Mouse (Mus musculus): ENCODE data around the gene Mastl. TPM values are rescaled to one million over a fixed set of nuclear protein-coding genes. Genes with fewer than 3 reads are reported as not detected.

The Mastl gene
- total and polyA plus RNA-seq, 3 experiments: 8.1 to 14.8 (median 10.7) TPM

DNA sequence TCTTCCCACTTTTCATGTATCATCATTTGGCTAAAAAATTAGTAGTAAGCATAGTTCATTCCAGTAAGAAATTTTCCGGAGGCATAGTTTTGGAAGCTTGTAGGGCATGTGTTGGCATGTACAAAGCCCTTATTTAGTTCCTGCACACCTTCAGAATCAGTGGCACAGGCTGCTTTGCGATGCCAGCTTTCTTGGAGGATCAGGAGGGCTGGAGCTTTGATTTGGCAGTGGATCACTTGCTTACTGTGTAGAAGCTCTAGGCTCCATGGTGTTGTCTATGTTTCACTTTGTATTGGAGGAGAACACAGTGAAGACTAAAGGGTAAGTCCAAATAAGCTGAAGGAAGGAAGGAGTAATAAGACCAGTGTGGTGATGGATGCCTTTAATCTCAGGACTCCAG lies 85.3 kb downstream of the Mastl start:
- H3K4me1 ChIP-seq (ENCODE audit: control insufficient read depth in 1 of 2, insufficient read depth in 2 of 2): peaks cover 3 to 8% of the 10 kb centered on the region in 2 experiments; a peak in 3 of 4 replicates
- peaks cover 13 to 24% of the 10 kb centered on the region in 2 experiments for H3K36me3 ChIP-seq (replicated peaks in 1 of 2; ENCODE audit: control insufficient read depth in 1 of 2, insufficient read depth in 1 of 2, low read length in 1 of 2)
- no peak overlapping the region for H3K27ac ChIP-seq (ENCODE audit: insufficient read depth, low read depth)
- no peaks in the 10 kb centered on the region for H3K9me3 ChIP-seq (replicated peaks; ENCODE audit: low read length)
- peak overlapping the region in 1 of 3 experiments; percentile 15 for H3K4me3 ChIP-seq (replicated peaks in 1 of 3; ENCODE audit: low read depth in 2 of 3, low read length in 2 of 3, poor library complexity in 1 of 3)
- in situ Hi-C loops (cut with MboI; ENCODE audit: low pct_ligation_motif_present, low pct_unique_long_range_greater_than_20kb, low sequenced_read_pairs) (no loop called here), dilution Hi-C loops (cut with MboI; ENCODE audit: extremely low pct_ligation_motif_present, extremely low pct_unique_long_range_greater_than_20kb, low sequenced_read_pairs) (no loop called here)
- no peaks in the 10 kb centered on the region for H3K27me3 ChIP-seq (replicated peaks)
- TF ChIP-seq ZKSCAN1 (IDR thresholded peaks at IDR 0.05; ENCODE audit: borderline replicate concordance, low read depth, low read length): no peak
- no peak for TF ChIP-seq KAT2A (IDR thresholded peaks at IDR 0.05; ENCODE audit: insufficient replicate concordance, low read length)
- no peak for TF ChIP-seq EP300 (IDR thresholded peaks at IDR 0.05; ENCODE audit: low read length)
- TF ChIP-seq MEF2A (IDR thresholded peaks at IDR 0.05; ENCODE audit: borderline replicate concordance, low read depth, low read length): no peak
- TF ChIP-seq SIN3A (IDR thresholded peaks at IDR 0.05; ENCODE audit: low read length): no peak
- no peak for TF ChIP-seq MAFK (IDR thresholded peaks at IDR 0.05; ENCODE audit: insufficient replicate concordance, low read length)
- no peak for TF ChIP-seq JUND (conservative IDR thresholded peaks at IDR 0.05; ENCODE audit: low read depth, low read length)
- no peak for TF ChIP-seq NELFE (IDR thresholded peaks at IDR 0.05; ENCODE audit: low read depth, low read length)
- no peak for TF ChIP-seq POLR2A (IDR thresholded peaks at IDR 0.05; ENCODE audit: low read depth, low read length)
- no peak for TF ChIP-seq CHD1 (IDR thresholded peaks at IDR 0.05; ENCODE audit: low read depth, low read length)
- no peak for TF ChIP-seq ZMIZ1 (IDR thresholded peaks at IDR 0.05; ENCODE audit: low read depth, low read length)
- no peak for TF ChIP-seq POLR2AphosphoS2 (IDR thresholded peaks at IDR 0.05; ENCODE audit: low read depth, low read length)
- TF ChIP-seq CHD2 (IDR thresholded peaks at IDR 0.05; ENCODE audit: low read length): no peak
- no peak for TF ChIP-seq RAD21 (IDR thresholded peaks at IDR 0.05; ENCODE audit: low read depth, low read length)
- TF ChIP-seq PAX5 (IDR thresholded peaks at IDR 0.05; ENCODE audit: low read length): no peak
- DNase-seq (ENCODE audit: extremely low read depth): no peak
- H3K79me2 ChIP-seq (replicated peaks; ENCODE audit: control insufficient read depth, extremely low read depth, insufficient read depth, poor library complexity, severe bottlenecking): peaks cover 16% of the 10 kb centered on the region
- H3K9ac ChIP-seq (ENCODE audit: insufficient read depth, low read depth): no peak overlapping the region
- peak overlapping the region; percentile 22 for H3K4me2 ChIP-seq (ENCODE audit: insufficient read depth, low read depth, poor library complexity, severe bottlenecking)

DNA sequence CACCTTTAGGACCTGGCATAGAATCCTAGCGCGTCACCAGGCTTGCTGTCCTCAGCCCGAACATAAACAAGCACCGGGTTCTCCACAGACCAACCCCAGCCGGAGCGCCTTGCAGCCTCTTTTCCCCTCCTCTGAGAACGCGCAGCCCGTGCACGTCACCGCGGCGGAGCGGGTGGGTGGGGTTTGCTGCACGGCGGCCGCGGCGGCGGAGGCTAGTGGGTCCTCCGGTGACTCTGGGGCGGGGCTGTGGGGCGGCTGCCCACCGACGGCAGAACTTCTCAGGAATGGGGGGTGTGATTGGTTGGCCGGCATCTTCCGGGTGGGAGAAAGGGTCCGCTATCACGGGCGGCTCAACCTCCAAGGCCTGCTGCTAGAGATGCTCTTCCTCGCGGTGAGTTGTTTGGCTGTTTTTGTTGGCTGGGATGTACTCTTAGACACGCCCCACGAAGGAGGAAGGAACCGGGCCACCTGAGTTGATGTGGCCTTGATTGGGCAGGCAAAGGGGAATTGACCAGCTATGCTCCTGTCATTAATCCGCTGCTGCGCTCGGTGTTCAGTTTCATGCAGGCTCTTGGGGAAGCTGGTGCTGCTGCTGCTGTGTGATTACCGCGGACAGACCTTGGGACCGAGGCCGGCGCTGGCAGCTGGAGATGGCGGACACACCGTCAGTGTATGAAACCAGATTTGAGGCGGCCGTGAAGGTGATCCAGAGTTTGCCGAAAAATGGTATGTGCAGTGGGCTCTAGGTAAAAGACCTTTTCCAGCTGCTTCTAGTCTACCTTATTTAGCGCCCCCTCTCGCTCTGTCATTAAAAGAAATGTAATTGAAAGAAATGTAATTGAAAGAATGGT lies 86.7 kb downstream of the Mastl start:
- H3K79me2 ChIP-seq (replicated peaks; ENCODE audit: control insufficient read depth, extremely low read depth, insufficient read depth, poor library complexity, severe bottlenecking): peaks cover 14% of the 10 kb centered on the region
- peak overlapping the region; percentile 90 for H3K27ac ChIP-seq (ENCODE audit: insufficient read depth, low read depth)
- no peaks in the 10 kb centered on the region for H3K9me3 ChIP-seq (replicated peaks; ENCODE audit: low read length)
- H3K36me3 ChIP-seq (replicated peaks in 1 of 2; ENCODE audit: control insufficient read depth in 1 of 2, insufficient read depth in 1 of 2, low read length in 1 of 2): peaks cover 10 to 17% of the 10 kb centered on the region in 2 experiments
- peak overlapping the region; percentile 81 to 92 (median 86) for H3K4me3 ChIP-seq (replicated peaks in 1 of 3; ENCODE audit: low read depth in 2 of 3, low read length in 2 of 3, poor library complexity in 1 of 3)
- H3K27me3 ChIP-seq (replicated peaks): no peaks in the 10 kb centered on the region
- dilution Hi-C loops (cut with MboI; ENCODE audit: extremely low pct_ligation_motif_present, extremely low pct_unique_long_range_greater_than_20kb, low sequenced_read_pairs) (no loop called here), in situ Hi-C loops (cut with MboI; ENCODE audit: low pct_ligation_motif_present, low pct_unique_long_range_greater_than_20kb, low sequenced_read_pairs) (no loop called here)
- H3K4me2 ChIP-seq (ENCODE audit: insufficient read depth, low read depth, poor library complexity, severe bottlenecking): peak overlapping the region; percentile 66; the same call in 1 of the 2 replicates
- H3K9ac ChIP-seq (ENCODE audit: insufficient read depth, low read depth): peak overlapping the region; percentile 87
- peak; percentile 86 for DNase-seq (ENCODE audit: extremely low read depth)
- peaks cover 3 to 8% of the 10 kb centered on the region in 2 experiments; a peak in 3 of 4 replicates for H3K4me1 ChIP-seq (ENCODE audit: control insufficient read depth in 1 of 2, insufficient read depth in 2 of 2)
- TF ChIP-seq UBTF (IDR thresholded peaks at IDR 0.05; ENCODE audit: low read depth, low read length) (no peak), MEF2A (IDR thresholded peaks at IDR 0.05; ENCODE audit: borderline replicate concordance, low read depth, low read length) (0 out of 2 replicates have a peak, but pooled peaks have one; percentile 5), CHD1 (IDR thresholded peaks at IDR 0.05; ENCODE audit: low read depth, low read length) (peak; percentile 58; the same call in 1 of the 2 replicates), ELF1 (IDR thresholded peaks at IDR 0.05; ENCODE audit: low read depth, low read length) (peak; percentile 84), ZKSCAN1 (IDR thresholded peaks at IDR 0.05; ENCODE audit: borderline replicate concordance, low read depth, low read length) (no peak), JUND (conservative IDR thresholded peaks at IDR 0.05; ENCODE audit: low read depth, low read length) (no peak), USF2 (conservative IDR thresholded peaks at IDR 0.05; ENCODE audit: low read depth, low read length) (no peak), CTCF (conservative IDR thresholded peaks at IDR 0.05 in 1 of 2, IDR thresholded peaks at IDR 0.05 in 1 of 2; ENCODE audit: low read depth in 2 of 2, low read length in 2 of 2) (peak in 1 of 2 experiments; percentile 45; a peak in 2 of 4 replicates), SMC3 (IDR thresholded peaks at IDR 0.05; ENCODE audit: low read depth, low read length) (no peak), EP300 (IDR thresholded peaks at IDR 0.05; ENCODE audit: low read length) (no peak), MXI1 (IDR thresholded peaks at IDR 0.05; ENCODE audit: low read depth, low read length) (peak; percentile 62), NRF1 (IDR thresholded peaks at IDR 0.05; ENCODE audit: low read depth, low read length) (peak; percentile 30; the same call in 1 of the 2 replicates), ZNF384 (IDR thresholded peaks at IDR 0.05; ENCODE audit: low read depth, low read length) (no peak), RAD21 (IDR thresholded peaks at IDR 0.05; ENCODE audit: low read depth, low read length) (no peak), NELFE (IDR thresholded peaks at IDR 0.05; ENCODE audit: low read depth, low read length) (peak; percentile 65), ZMIZ1 (IDR thresholded peaks at IDR 0.05; ENCODE audit: low read depth, low read length) (peak; percentile 32; the same call in 1 of the 2 replicates), POLR2A (IDR thresholded peaks at IDR 0.05; ENCODE audit: low read depth, low read length) (peak; percentile 75; the same call in 1 of the 2 replicates), ETS1 (conservative IDR thresholded peaks at IDR 0.05; ENCODE audit: low read depth, low read length) (0 out of 2 replicates have a peak, but pooled peaks have one; percentile 17), MAFK (IDR thresholded peaks at IDR 0.05; ENCODE audit: insufficient replicate concordance, low read length) (no peak), POLR2AphosphoS2 (IDR thresholded peaks at IDR 0.05; ENCODE audit: low read depth, low read length) (no peak), ZC3H11A (IDR thresholded peaks at IDR 0.05; ENCODE audit: low read depth, low read length) (no peak), MYC (IDR thresholded peaks at IDR 0.05; ENCODE audit: low read depth, low read length) (no peak), BHLHE40 (IDR thresholded peaks at IDR 0.05; ENCODE audit: low read depth, low read length) (0 out of 2 replicates have a peak, but pooled peaks have one; percentile 7), KAT2A (IDR thresholded peaks at IDR 0.05; ENCODE audit: insufficient replicate concordance, low read length) (no peak)
